Mouse (Mus musculus): ENCODE results near the gene BC049762. TPM values are rescaled to one million over a fixed set of nuclear protein-coding genes. Genes with fewer than 3 reads are reported as not detected.

The BC049762 gene
- polyA plus RNA-seq, 1 experiment from 2014 or later, result 0.83 TPM

GRCm38 (mm10) chr11:51227104-51227503, 35.7 kb downstream of the BC049762 start:
- TF ChIP-seq CTCF (IDR thresholded peaks at IDR 0.05; ENCODE audit: low read depth), result no peak
- Histone ChIP-seq H3K9ac (ENCODE audit: low read depth, low read length) (no peak overlapping the region), H3K4me3 (ENCODE audit: low read depth, low read length) (no peak overlapping the region), H3K36me3 (ENCODE audit: control insufficient read depth, insufficient read depth) (no peaks in the 10 kb centered on the region), H3K9me3 (ENCODE audit: control insufficient read depth) (no peaks in the 10 kb centered on the region), H3K4me2 (replicated peaks; ENCODE audit: low read depth) (no peak overlapping the region), H3K4me1 (replicated peaks; ENCODE audit: control insufficient read depth, insufficient read depth, low read length) (no peaks in the 10 kb centered on the region), H3K27ac (ENCODE audit: low read depth, low read length) (no peak overlapping the region), H3K27me3 (replicated peaks; ENCODE audit: control insufficient read depth, insufficient read depth, low read length) (no peaks in the 10 kb centered on the region)
- ATAC-seq, result no peak
- 94% methylated on average over 4 of the region's 4 CpGs for WGBS

DNA sequence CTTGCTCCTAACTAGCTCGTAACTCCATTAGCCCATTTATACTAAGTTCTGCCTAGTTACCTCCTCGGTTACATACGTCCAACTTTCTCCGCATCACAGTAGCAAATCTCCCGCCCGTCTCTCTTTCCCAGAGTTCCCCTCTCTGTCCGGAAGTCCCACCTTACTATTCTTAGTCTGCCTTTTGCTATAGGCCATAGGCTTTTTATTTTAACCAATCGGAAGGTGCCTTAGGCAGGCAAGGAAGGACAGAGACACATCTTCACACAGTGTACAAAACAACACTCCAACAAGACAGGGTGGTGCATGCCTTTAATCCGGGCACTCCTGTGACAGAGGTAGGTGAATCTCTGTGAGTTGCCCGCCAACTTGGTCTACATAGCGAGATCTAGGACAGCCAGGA, 42.5 kb downstream of the BC049762 start, which contains the start of gene Gm12569:
Gm12569 (plus strand) TSS at position 166 of the 400 bp plus-strand sequence.
- Histone ChIP-seq H3K9me3 (ENCODE audit: control insufficient read depth) (no peaks in the 10 kb centered on the region), H3K4me1 (replicated peaks; ENCODE audit: control insufficient read depth, insufficient read depth, low read length) (no peaks in the 10 kb centered on the region), H3K36me3 (ENCODE audit: control insufficient read depth, insufficient read depth) (no peaks in the 10 kb centered on the region), H3K4me3 (ENCODE audit: low read depth, low read length) (no peak within 1 kb of the TSS), H3K27ac (ENCODE audit: low read depth, low read length) (no peak within 1 kb of the TSS), H3K9ac (ENCODE audit: low read depth, low read length) (no peak within 1 kb of the TSS), H3K4me2 (replicated peaks; ENCODE audit: low read depth) (no peak within 1 kb of the TSS), H3K27me3 (replicated peaks; ENCODE audit: control insufficient read depth, insufficient read depth, low read length) (no peaks in the 10 kb centered on the region)
- ATAC-seq, result no peak
- no peak for TF ChIP-seq CTCF (IDR thresholded peaks at IDR 0.05; ENCODE audit: low read depth)
- 95% methylated on average over 11 of the region's 11 CpGs for WGBS

DNA sequence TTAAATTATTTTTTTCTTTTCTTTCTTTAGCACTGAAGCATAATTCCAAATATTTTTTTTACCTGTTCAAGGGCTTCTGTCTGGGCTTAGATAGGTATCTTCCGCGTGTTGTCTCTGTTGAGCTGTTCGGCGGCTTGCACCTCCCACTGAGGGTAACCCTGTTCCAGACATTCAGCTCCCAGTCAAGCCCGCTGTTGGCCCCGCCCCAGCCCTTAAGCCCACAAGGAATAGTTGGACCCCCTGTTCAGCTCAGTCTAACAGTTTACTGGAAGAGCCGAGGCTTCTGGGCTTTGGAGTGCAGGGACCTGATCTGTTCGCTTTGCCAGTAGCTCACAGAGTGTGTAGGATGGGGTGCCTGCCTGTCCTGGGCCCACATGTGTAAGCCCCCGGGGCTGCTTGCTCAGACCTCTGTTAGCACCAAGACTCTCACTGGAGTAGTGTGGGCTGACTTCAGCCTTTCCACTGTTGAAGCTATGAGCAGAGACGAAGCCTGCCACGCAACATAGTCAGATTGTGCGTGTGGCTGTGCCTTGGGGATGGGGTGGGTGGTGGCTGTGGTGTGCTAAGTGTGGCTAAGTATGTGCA, 43.4 kb downstream of the BC049762 start:
- TF ChIP-seq CTCF (IDR thresholded peaks at IDR 0.05; ENCODE audit: low read depth), result no peak
- H3K4me3 ChIP-seq (ENCODE audit: low read depth, low read length), result no peak overlapping the region
- H3K27me3 ChIP-seq (replicated peaks; ENCODE audit: control insufficient read depth, insufficient read depth, low read length), result no peaks in the 10 kb centered on the region
- H3K4me2 ChIP-seq (replicated peaks; ENCODE audit: low read depth), result no peak overlapping the region
- no peak for ATAC-seq
- no peak overlapping the region for H3K27ac ChIP-seq (ENCODE audit: low read depth, low read length)
- 80% methylated on average over 12 of the region's 12 CpGs for WGBS
- no peak overlapping the region for H3K9ac ChIP-seq (ENCODE audit: low read depth, low read length)
- no peaks in the 10 kb centered on the region for H3K4me1 ChIP-seq (replicated peaks; ENCODE audit: control insufficient read depth, insufficient read depth, low read length)
- H3K9me3 ChIP-seq (ENCODE audit: control insufficient read depth), result no peaks in the 10 kb centered on the region
- H3K36me3 ChIP-seq (ENCODE audit: control insufficient read depth, insufficient read depth), result no peaks in the 10 kb centered on the region

GRCm38 (mm10) chr11:51214021-51214420, 48.8 kb downstream of the BC049762 start:
- ATAC-seq, result no peak
- Histone ChIP-seq H3K4me1 (replicated peaks; ENCODE audit: control insufficient read depth, insufficient read depth, low read length) (no peaks in the 10 kb centered on the region), H3K4me2 (replicated peaks; ENCODE audit: low read depth) (no peak overlapping the region), H3K36me3 (ENCODE audit: control insufficient read depth, insufficient read depth) (no peaks in the 10 kb centered on the region), H3K9me3 (ENCODE audit: control insufficient read depth) (no peaks in the 10 kb centered on the region), H3K27me3 (replicated peaks; ENCODE audit: control insufficient read depth, insufficient read depth, low read length) (no peaks in the 10 kb centered on the region), H3K4me3 (ENCODE audit: low read depth, low read length) (no peak overlapping the region), H3K9ac (ENCODE audit: low read depth, low read length) (no peak overlapping the region), H3K27ac (ENCODE audit: low read depth, low read length) (no peak overlapping the region)
- TF ChIP-seq CTCF (IDR thresholded peaks at IDR 0.05; ENCODE audit: low read depth), result no peak; the same call in 1 of the 2 replicates
- WGBS, result 81% methylated on average over 7 of the region's 7 CpGs

GRCm38 (mm10) chr11:51211426-51211825, 51.4 kb downstream of the BC049762 start:
- ATAC-seq, result no peak
- Histone ChIP-seq H3K4me2 (replicated peaks; ENCODE audit: low read depth) (no peak overlapping the region), H3K27ac (ENCODE audit: low read depth, low read length) (no peak overlapping the region), H3K4me3 (ENCODE audit: low read depth, low read length) (no peak overlapping the region), H3K27me3 (replicated peaks; ENCODE audit: control insufficient read depth, insufficient read depth, low read length) (no peaks in the 10 kb centered on the region), H3K36me3 (ENCODE audit: control insufficient read depth, insufficient read depth) (no peaks in the 10 kb centered on the region), H3K9me3 (ENCODE audit: control insufficient read depth) (no peaks in the 10 kb centered on the region), H3K9ac (ENCODE audit: low read depth, low read length) (no peak overlapping the region), H3K4me1 (replicated peaks; ENCODE audit: control insufficient read depth, insufficient read depth, low read length) (no peaks in the 10 kb centered on the region)
- WGBS, result 84% methylated on average over 5 of the region's 5 CpGs
- TF ChIP-seq CTCF (IDR thresholded peaks at IDR 0.05; ENCODE audit: low read depth), result no peak

DNA sequence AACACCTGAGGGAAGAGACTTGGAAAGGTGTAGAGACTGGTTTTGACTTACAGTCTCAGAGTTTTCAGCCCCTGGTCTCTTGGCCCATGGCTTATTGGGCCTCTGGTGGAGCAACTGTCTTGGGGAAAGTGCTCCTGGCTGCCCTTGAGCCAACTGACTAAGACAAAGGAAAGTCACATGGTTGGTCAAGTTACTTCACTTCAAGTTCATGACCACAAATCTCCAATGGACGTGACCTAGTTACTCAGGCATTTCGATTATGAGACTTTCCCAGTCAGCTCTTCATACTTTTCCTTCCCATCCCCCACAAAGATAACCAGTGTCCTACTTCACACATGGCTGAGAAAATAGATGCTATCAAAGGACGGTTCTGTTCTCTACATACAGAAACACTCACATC, 55.1 kb downstream of the BC049762 start:
- Histone ChIP-seq H3K27ac (ENCODE audit: low read depth, low read length) (no peak overlapping the region), H3K36me3 (ENCODE audit: control insufficient read depth, insufficient read depth) (no peaks in the 10 kb centered on the region), H3K4me2 (replicated peaks; ENCODE audit: low read depth) (no peak overlapping the region), H3K9ac (ENCODE audit: low read depth, low read length) (no peak overlapping the region), H3K27me3 (replicated peaks; ENCODE audit: control insufficient read depth, insufficient read depth, low read length) (no peaks in the 10 kb centered on the region), H3K4me3 (ENCODE audit: low read depth, low read length) (no peak overlapping the region), H3K9me3 (ENCODE audit: control insufficient read depth) (no peaks in the 10 kb centered on the region), H3K4me1 (replicated peaks; ENCODE audit: control insufficient read depth, insufficient read depth, low read length) (no peaks in the 10 kb centered on the region)
- 72% methylated on average over 3 of the region's 3 CpGs for WGBS
- no peak for ATAC-seq
- no peak for TF ChIP-seq CTCF (IDR thresholded peaks at IDR 0.05; ENCODE audit: low read depth)

Other genes with a start within 250 kb of the BC049762 start
- not detected in 2 replicates for gene Olfr54, start 248.8 kb downstream of the BC049762 start, polyA plus RNA-seq (2015; fragmentation: Nextera tagmentation; extraction: Ambion mirVana)
- not detected in 2 replicates for gene Olfr1375, start 214.9 kb downstream of the BC049762 start, polyA plus RNA-seq (2015; fragmentation: Nextera tagmentation; extraction: Ambion mirVana)
- 2.3 and 2.6 TPM in 2 replicates for gene Zfp354a, start 203.8 kb downstream of the BC049762 start, polyA plus RNA-seq (2015; fragmentation: Nextera tagmentation; extraction: Ambion mirVana)
- not detected in 2 replicates for gene Gm12569, start 42.6 kb downstream of the BC049762 start, polyA plus RNA-seq (2015; fragmentation: Nextera tagmentation; extraction: Ambion mirVana)
- 47.5 and 51.6 TPM in 2 replicates for gene Clk4, start 1.3 kb downstream of the BC049762 start, polyA plus RNA-seq (2015; fragmentation: Nextera tagmentation; extraction: Ambion mirVana)
- 4.6 and 4.9 TPM in 2 replicates for gene Col23a1, start 26.9 kb upstream of the BC049762 start, polyA plus RNA-seq (2015; fragmentation: Nextera tagmentation; extraction: Ambion mirVana)

Data from intestine, postnatal 0 days (tissue).